Mouse (Mus musculus): ENCODE results near the gene Gm2000. TPM values are rescaled to one million over a fixed set of nuclear protein-coding genes. Genes with fewer than 3 reads are reported as not detected.
"Not testable (repeated sequence)": the region's sequence is repeated elsewhere in the genome, so short reads cannot be mapped to it uniquely, and the experiment has no call there.

Gene Gm2000
- polyA plus RNA-seq (2016; fragmentation: Nextera tagmentation; extraction: Ambion mirVana): 628 and 657 TPM in 2 replicates

GRCm38 (mm10) chr1:156365740-156366139 lies at the start of gene Gm2000:
Gene Gm2000 (plus strand): TSS chr1:156366040.
- H3K9ac ChIP-seq: no peak within 1 kb of the TSS
- no peaks in the 10 kb centered on the region for H3K4me1 ChIP-seq
- no peaks in the 10 kb centered on the region for H3K9me3 ChIP-seq
- no peak within 1 kb of the TSS for H3K4me2 ChIP-seq (replicated peaks)
- ATAC-seq (ENCODE audit: low FRiP score, low read depth): no peak
- no peaks in the 10 kb centered on the region for H3K27me3 ChIP-seq (replicated peaks)
- 88% methylated on average over 8 of the region's 8 CpGs for WGBS
- no peaks in the 10 kb centered on the region for H3K36me3 ChIP-seq
- no peak within 1 kb of the TSS for H3K27ac ChIP-seq
- H3K4me3 ChIP-seq: no peak within 1 kb of the TSS

- Histone ChIP-seq H3K27me3 (replicated peaks) (no peaks in the 10 kb centered on the region), H3K36me3 (no peaks in the 10 kb centered on the region), H3K27ac (no peak overlapping the region), H3K4me3 (no peak overlapping the region), H3K9ac (no peak overlapping the region), H3K9me3 (no peaks in the 10 kb centered on the region), H3K4me2 (replicated peaks) (no peak overlapping the region), H3K4me1 (no peaks in the 10 kb centered on the region)
- 89% methylated on average over 9 of the region's 9 CpGs for WGBS
- no peak for ATAC-seq (ENCODE audit: low FRiP score, low read depth)
Measured at GRCm38 (mm10) chr1:156323126-156323525, 42.7 kb upstream of the Gm2000 start.

GRCm38 (mm10) chr1:156340847-156341246 lies 25.0 kb upstream of the Gm2000 start:
- H3K27me3 ChIP-seq (replicated peaks): no peaks in the 10 kb centered on the region
- no peak overlapping the region for H3K4me3 ChIP-seq
- H3K36me3 ChIP-seq: no peaks in the 10 kb centered on the region
- H3K9ac ChIP-seq: no peak overlapping the region
- H3K27ac ChIP-seq: no peak overlapping the region
- H3K9me3 ChIP-seq: no peaks in the 10 kb centered on the region
- H3K4me2 ChIP-seq (replicated peaks): no peak overlapping the region
- no peak for ATAC-seq (ENCODE audit: low FRiP score, low read depth)
- 78% methylated on average over 4 of the region's 4 CpGs for WGBS
- H3K4me1 ChIP-seq: no peaks in the 10 kb centered on the region

DNA sequence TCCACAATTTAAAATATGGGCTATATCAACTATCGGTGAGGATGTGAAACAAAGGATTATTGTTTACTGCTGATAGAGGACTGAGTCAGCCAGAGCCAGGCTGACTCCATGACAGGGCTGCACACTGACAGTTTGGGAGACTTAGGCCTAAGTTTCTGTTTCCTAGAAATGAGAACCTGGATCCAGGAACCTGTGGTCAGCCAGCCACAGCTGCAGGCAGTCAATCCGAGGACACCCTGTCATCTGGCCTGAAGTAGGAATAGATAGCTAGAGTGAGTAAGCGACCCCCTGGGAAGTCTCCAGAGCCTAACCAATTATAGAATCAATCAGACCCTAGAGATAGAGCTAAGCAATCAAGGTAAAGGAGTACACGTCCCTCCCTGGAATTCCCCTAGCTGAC lies 21.4 kb upstream of the Gm2000 start:
- Histone ChIP-seq H3K4me1 (no peaks in the 10 kb centered on the region), H3K9ac (no peak overlapping the region), H3K4me2 (replicated peaks) (no peak overlapping the region), H3K27me3 (replicated peaks) (no peaks in the 10 kb centered on the region), H3K9me3 (no peaks in the 10 kb centered on the region), H3K36me3 (no peaks in the 10 kb centered on the region), H3K4me3 (no peak overlapping the region), H3K27ac (no peak overlapping the region)
- ATAC-seq (ENCODE audit: low FRiP score, low read depth): no peak
- WGBS: 75% methylated on average over 4 of the region's 4 CpGs

- Histone ChIP-seq H3K9ac (no peak overlapping the region), H3K36me3 (no peaks in the 10 kb centered on the region), H3K4me2 (replicated peaks) (no peak overlapping the region), H3K4me3 (no peak overlapping the region), H3K27me3 (replicated peaks) (no peaks in the 10 kb centered on the region), H3K4me1 (no peaks in the 10 kb centered on the region), H3K27ac (no peak overlapping the region), H3K9me3 (no peaks in the 10 kb centered on the region)
- no peak for ATAC-seq (ENCODE audit: low FRiP score, low read depth)
- WGBS: 89% methylated on average over 4 of the region's 4 CpGs
Measured at GRCm38 (mm10) chr1:156345633-156346032, 20.2 kb upstream of the Gm2000 start.

GRCm38 (mm10) chr1:156349031-156349430 lies 16.8 kb upstream of the Gm2000 start:
- Histone ChIP-seq H3K4me3 (no peak overlapping the region), H3K36me3 (no peaks in the 10 kb centered on the region), H3K27ac (no peak overlapping the region), H3K9ac (no peak overlapping the region), H3K9me3 (no peaks in the 10 kb centered on the region), H3K27me3 (replicated peaks) (no peaks in the 10 kb centered on the region), H3K4me2 (replicated peaks) (no peak overlapping the region), H3K4me1 (no peaks in the 10 kb centered on the region)
- no peak for ATAC-seq (ENCODE audit: low FRiP score, low read depth)
- 92% methylated on average over 4 of the region's 4 CpGs for WGBS

GRCm38 (mm10) chr1:156350441-156350840 lies 15.4 kb upstream of the Gm2000 start:
- Histone ChIP-seq H3K4me3 (no peak overlapping the region), H3K27ac (no peak overlapping the region), H3K9ac (no peak overlapping the region), H3K4me2 (replicated peaks) (no peak overlapping the region), H3K36me3 (no peaks in the 10 kb centered on the region), H3K4me1 (no peaks in the 10 kb centered on the region), H3K9me3 (no peaks in the 10 kb centered on the region), H3K27me3 (replicated peaks) (no peaks in the 10 kb centered on the region)
- no peak for ATAC-seq (ENCODE audit: low FRiP score, low read depth)
- 87% methylated on average over 4 of the region's 4 CpGs for WGBS

GRCm38 (mm10) chr1:156352466-156352865 lies 13.4 kb upstream of the Gm2000 start:
- Histone ChIP-seq H3K36me3 (no peaks in the 10 kb centered on the region), H3K4me3 (no peak overlapping the region), H3K9me3 (no peaks in the 10 kb centered on the region), H3K27me3 (replicated peaks) (no peaks in the 10 kb centered on the region), H3K4me1 (no peaks in the 10 kb centered on the region), H3K9ac (no peak overlapping the region), H3K4me2 (replicated peaks) (no peak overlapping the region), H3K27ac (no peak overlapping the region)
- no peak for ATAC-seq (ENCODE audit: low FRiP score, low read depth)
- 90% methylated on average over 2 of the region's 2 CpGs for WGBS

- 93% methylated on average over 3 of the region's 3 CpGs for WGBS
- ATAC-seq (ENCODE audit: low FRiP score, low read depth): no peak
- H3K9me3 ChIP-seq: no peaks in the 10 kb centered on the region
- H3K27ac ChIP-seq: no peak overlapping the region
- H3K27me3 ChIP-seq (replicated peaks): no peaks in the 10 kb centered on the region
- H3K4me1 ChIP-seq: no peaks in the 10 kb centered on the region
- H3K36me3 ChIP-seq: no peaks in the 10 kb centered on the region
- H3K4me2 ChIP-seq (replicated peaks): no peak overlapping the region
- no peak overlapping the region for H3K9ac ChIP-seq
- no peak overlapping the region for H3K4me3 ChIP-seq
Measured at GRCm38 (mm10) chr1:156381217-156381616, 15.4 kb downstream of the Gm2000 start.

DNA sequence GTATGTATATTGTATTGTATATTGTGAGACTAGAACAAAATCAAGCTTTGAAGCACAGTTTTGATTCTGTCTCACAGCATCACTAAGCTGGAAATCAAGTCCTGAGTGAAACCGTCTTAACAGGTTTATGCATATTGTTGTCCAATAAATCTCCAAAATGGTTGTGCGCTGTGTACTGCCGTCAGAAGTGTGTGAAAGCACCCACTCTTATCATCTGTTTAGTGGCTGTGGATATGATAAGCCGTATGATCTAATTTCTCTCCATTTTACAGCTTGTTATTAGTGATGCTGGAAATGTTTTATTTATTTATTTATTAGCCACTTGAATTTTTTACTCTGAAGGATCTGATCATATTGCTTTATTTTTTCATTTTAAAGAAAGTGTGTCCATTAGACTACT lies 20.4 kb downstream of the Gm2000 start:
- Histone ChIP-seq H3K4me2 (replicated peaks) (no peak overlapping the region), H3K4me1 (no peaks in the 10 kb centered on the region), H3K4me3 (no peak overlapping the region), H3K27ac (no peak overlapping the region), H3K27me3 (replicated peaks) (no peaks in the 10 kb centered on the region), H3K9me3 (no peaks in the 10 kb centered on the region), H3K36me3 (no peaks in the 10 kb centered on the region), H3K9ac (no peak overlapping the region)
- no peak for ATAC-seq (ENCODE audit: low FRiP score, low read depth)
- 92% methylated on average over 4 of the region's 4 CpGs for WGBS

DNA sequence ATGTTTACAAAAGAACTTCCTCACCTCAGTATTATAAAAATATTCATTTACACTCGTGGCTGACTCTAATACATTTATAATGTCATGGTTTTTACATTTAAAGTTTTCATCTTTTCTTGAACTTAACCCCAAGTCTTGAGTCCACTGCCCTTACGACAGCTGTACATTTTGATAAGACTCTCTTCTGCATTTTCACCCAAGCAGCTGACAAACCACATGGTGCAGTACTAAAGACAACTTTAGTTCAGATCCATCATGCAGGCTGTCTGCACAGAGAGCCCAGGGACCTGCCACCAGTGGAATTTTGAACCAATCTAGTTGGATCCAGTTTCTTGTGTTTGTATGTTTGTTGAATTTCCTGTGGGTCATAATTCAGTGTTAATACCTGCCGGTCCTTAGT lies 21.0 kb downstream of the Gm2000 start:
- Histone ChIP-seq H3K9ac (no peak overlapping the region), H3K27ac (no peak overlapping the region), H3K27me3 (replicated peaks) (no peaks in the 10 kb centered on the region), H3K9me3 (no peaks in the 10 kb centered on the region), H3K4me1 (no peaks in the 10 kb centered on the region), H3K4me3 (no peak overlapping the region), H3K4me2 (replicated peaks) (no peak overlapping the region), H3K36me3 (no peaks in the 10 kb centered on the region)
- WGBS: 82% methylated on average over 3 of the region's 3 CpGs
- ATAC-seq (ENCODE audit: low FRiP score, low read depth): no peak

DNA sequence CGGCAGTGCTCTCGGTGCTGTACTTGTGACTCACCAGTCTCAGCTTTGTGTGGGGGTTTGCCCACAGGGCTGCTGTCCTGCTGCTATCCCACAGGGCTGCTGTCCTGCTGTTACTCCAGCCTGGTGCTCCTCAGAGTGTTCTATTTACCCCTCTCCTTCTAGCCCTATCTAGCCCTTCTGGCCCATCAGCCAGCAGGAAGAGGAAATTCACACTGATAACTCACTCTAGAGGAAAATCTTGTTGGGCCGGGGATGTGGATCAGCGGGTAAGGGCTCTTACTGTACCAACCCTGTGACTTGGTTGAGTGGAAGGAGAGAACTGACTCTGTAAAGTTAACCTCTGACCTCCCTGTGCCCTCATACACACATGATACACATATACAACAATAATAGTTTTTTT lies 27.3 kb downstream of the Gm2000 start:
- WGBS: 89% methylated on average over 4 of the region's 4 CpGs
- H3K36me3 ChIP-seq: no peaks in the 10 kb centered on the region
- no peak overlapping the region for H3K4me3 ChIP-seq
- H3K4me2 ChIP-seq (replicated peaks): no peak overlapping the region
- no peaks in the 10 kb centered on the region for H3K9me3 ChIP-seq
- no peak overlapping the region for H3K9ac ChIP-seq
- no peak for ATAC-seq (ENCODE audit: low FRiP score, low read depth)
- no peak overlapping the region for H3K27ac ChIP-seq
- no peaks in the 10 kb centered on the region for H3K27me3 ChIP-seq (replicated peaks)
- H3K4me1 ChIP-seq: no peaks in the 10 kb centered on the region

DNA sequence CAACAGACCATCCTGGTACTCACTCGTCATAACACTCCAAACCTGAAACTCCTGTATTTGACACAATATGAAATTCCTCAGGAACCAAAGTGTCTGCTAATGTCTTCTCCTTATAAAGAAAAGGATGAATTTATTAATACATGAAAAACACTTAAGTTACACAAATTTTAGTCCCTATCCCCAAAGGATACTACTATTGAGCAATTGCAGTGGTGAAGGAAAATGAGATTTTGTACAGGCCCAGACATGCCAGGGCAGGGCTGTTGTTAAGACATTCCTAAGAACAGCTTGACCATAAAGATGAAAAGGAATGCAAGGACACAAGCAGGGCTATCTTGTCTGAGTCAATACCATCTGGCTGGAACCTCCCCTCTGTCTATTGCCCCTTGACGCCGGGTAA lies 34.3 kb downstream of the Gm2000 start:
- 66% methylated on average over 3 of the region's 3 CpGs for WGBS
- ATAC-seq (ENCODE audit: low FRiP score, low read depth); H3K9me3 ChIP-seq: not testable (repeated sequence)

More for the DNA sequence above, 34.3 kb downstream of the Gm2000 start:
- not testable (repeated sequence) for H3K27me3 ChIP-seq (replicated peaks); H3K36me3 ChIP-seq; H3K4me2 ChIP-seq (replicated peaks); H3K4me1 ChIP-seq; H3K9ac ChIP-seq; H3K4me3 ChIP-seq; H3K27ac ChIP-seq
